ENCODE assay signal across 28 mouse cellular contexts in genomic region chr7:71229183-71229582, GRCm38 (mm10).
DNase-seq lines count a peak whose midpoint lies in the region; ATAC-seq lines count a peak whose summit lies in the region.
"Had no signal": no experiment of that assay in that cellular context is flagged by ENCODE, and none has a peak within 500 bp of the region (broad histone marks: within the 10 kb centered on the region; RNA-seq: fewer than 3 reads in every experiment).

No protein-coding gene starts in this region.

- no peaks in the 10 kb centered on the region for H3K9me3 ChIP-seq in heart, embryonic 11.5 days (replicated peaks; ENCODE audit: control insufficient read depth, low read length)
- H3K9me3 ChIP-seq in intestine, embryonic 14.5 days (ENCODE audit: control insufficient read depth, low read length) = no peaks in the 10 kb centered on the region
- H3K9me3 ChIP-seq in intestine, embryonic 16.5 days (ENCODE audit: control insufficient read depth, low read length) = no peaks in the 10 kb centered on the region
- no peaks in the 10 kb centered on the region for H3K9me3 ChIP-seq in heart, embryonic 15.5 days (replicated peaks)
- H3K9me3 ChIP-seq: forebrain, embryonic 10.5 days; liver, embryonic 13.5 days; midbrain, embryonic 15.5 days; neural tube, embryonic 12.5 days had no signal

- no peak overlapping the region for H3K27ac ChIP-seq in heart, embryonic 11.5 days (ENCODE audit: low read depth, low read length)
- H3K27ac ChIP-seq in intestine, embryonic 14.5 days (ENCODE audit: low read depth) = peak overlapping the region; percentile 9; the same call in 1 of the 2 replicates
- H3K27ac ChIP-seq in intestine, embryonic 16.5 days (ENCODE audit: low read length) = no peak overlapping the region
- peak overlapping the region; percentile 31; the same call in 1 of the 2 replicates for H3K27ac ChIP-seq in heart, embryonic 15.5 days
- H3K27ac ChIP-seq: forebrain, embryonic 10.5 days; hindbrain, embryonic 14.5 days; left cerebral cortex, adult 2 months; liver, embryonic 13.5 days; macrophage; midbrain, embryonic 15.5 days; neural tube, embryonic 12.5 days had no signal

- no peaks in the 10 kb centered on the region for H3K36me3 ChIP-seq in heart, embryonic 11.5 days (ENCODE audit: control insufficient read depth, insufficient read depth, low read length)
- no peaks in the 10 kb centered on the region for H3K36me3 ChIP-seq in intestine, embryonic 14.5 days (ENCODE audit: control insufficient read depth, insufficient read depth, low read length)
- no peaks in the 10 kb centered on the region for H3K36me3 ChIP-seq in intestine, embryonic 16.5 days (ENCODE audit: control insufficient read depth, insufficient read depth, low read length)
- H3K36me3 ChIP-seq in heart, embryonic 15.5 days = no peaks in the 10 kb centered on the region
- H3K36me3 ChIP-seq: forebrain, embryonic 10.5 days; G1E; liver, embryonic 13.5 days; midbrain, embryonic 15.5 days; neural tube, embryonic 12.5 days had no signal

- no peak overlapping the region for H3K4me2 ChIP-seq in heart, embryonic 11.5 days
- H3K4me2 ChIP-seq in intestine, embryonic 14.5 days (ENCODE audit: low read length) = no peak overlapping the region
- no peak overlapping the region for H3K4me2 ChIP-seq in intestine, embryonic 16.5 days (ENCODE audit: low read depth, low read length)
- no peak overlapping the region for H3K4me2 ChIP-seq in heart, embryonic 15.5 days
- H3K4me2 ChIP-seq: hindbrain, embryonic 14.5 days; liver, embryonic 13.5 days; midbrain, embryonic 15.5 days; neural tube, embryonic 12.5 days had no signal

- H3K4me3 ChIP-seq in heart, embryonic 11.5 days (ENCODE audit: low read depth, low read length) = no peak overlapping the region
- H3K4me3 ChIP-seq in intestine, embryonic 14.5 days (ENCODE audit: low read depth, low read length) = no peak overlapping the region
- no peak overlapping the region for H3K4me3 ChIP-seq in intestine, embryonic 16.5 days (ENCODE audit: low read length)
- no peak overlapping the region for H3K4me3 ChIP-seq in heart, embryonic 15.5 days
- H3K4me3 ChIP-seq: forebrain, embryonic 10.5 days; left cerebral cortex, adult 2 months; liver, embryonic 13.5 days; midbrain, embryonic 15.5 days; neural tube, embryonic 12.5 days had no signal

- no peaks in the 10 kb centered on the region for H3K27me3 ChIP-seq in heart, embryonic 11.5 days (ENCODE audit: control insufficient read depth, insufficient read depth, low read length)
- no peaks in the 10 kb centered on the region for H3K27me3 ChIP-seq in intestine, embryonic 14.5 days (replicated peaks; ENCODE audit: control insufficient read depth, insufficient read depth, low read length)
- no peaks in the 10 kb centered on the region for H3K27me3 ChIP-seq in intestine, embryonic 16.5 days (replicated peaks; ENCODE audit: control insufficient read depth, insufficient read depth, low read length)
- H3K27me3 ChIP-seq in heart, embryonic 15.5 days = no peaks in the 10 kb centered on the region
- H3K27me3 ChIP-seq: CH12.LX; liver, embryonic 13.5 days; midbrain, embryonic 15.5 days; neural tube, embryonic 12.5 days had no signal

- peak; percentile 17 to 28 for DNase-seq in heart, adult 18-20 months
- DNase-seq in intestine, embryonic 14.5 days (ENCODE audit: low spot score) = no peak
- peak; percentile 26 for DNase-seq in kidney, postnatal 14 days
- DNase-seq in kidney, postnatal 10 days = no peak
- DNase-seq: adrenal gland, postnatal 36 days; cerebellum, adult 11 months; cerebellum, adult 9-11 months; gastrocnemius, postnatal 36 days; liver, embryonic 13.5 days; lung, adult 2 months; right cerebral cortex, postnatal 25 days; thymus, adult 2 months; thymus, postnatal 4 days had no signal

- no peak for ATAC-seq in heart, embryonic 11.5 days (replicated peaks; ENCODE audit: insufficient number of reproducible peaks, low FRiP score, low TSS enrichment)
- ATAC-seq in intestine, embryonic 14.5 days (replicated peaks; ENCODE audit: low FRiP score, low TSS enrichment, low read depth) = no peak
- no peak for ATAC-seq in intestine, embryonic 16.5 days
- no peak for ATAC-seq in heart, embryonic 15.5 days (replicated peaks; ENCODE audit: insufficient number of reproducible peaks, insufficient read depth, low FRiP score, low read depth)
- ATAC-seq in CD4-positive, CD25-positive, alpha-beta regulatory T cell, adult 4 months = no peak
- ATAC-seq: forebrain, embryonic 16.5 days; inflammation-experienced regulatory T-cells, adult 6 months; midbrain, embryonic 15.5 days; Patski had no signal

- 61% methylated on average over 3 of the region's 3 CpGs for WGBS in heart, embryonic 11.5 days (ENCODE audit: insufficient replicate concordance)
- WGBS in intestine, embryonic 14.5 days = 54% methylated on average over 3 of the region's 3 CpGs
- WGBS in intestine, embryonic 16.5 days = 62% methylated on average over 3 of the region's 3 CpGs
- WGBS in heart, embryonic 15.5 days = 52% methylated on average over 3 of the region's 3 CpGs

- no peak overlapping the region for H3K9ac ChIP-seq in heart, embryonic 11.5 days (ENCODE audit: low read depth, low read length)
- no peak overlapping the region for H3K9ac ChIP-seq in intestine, embryonic 14.5 days (ENCODE audit: low read length)
- no peak overlapping the region for H3K9ac ChIP-seq in intestine, embryonic 16.5 days (ENCODE audit: low read depth, low read length)
- no peak overlapping the region for H3K9ac ChIP-seq in heart, embryonic 15.5 days
- H3K9ac ChIP-seq: hindbrain, embryonic 14.5 days; liver, embryonic 13.5 days; midbrain, embryonic 15.5 days; neural tube, embryonic 12.5 days had no signal

- peaks cover 12% of the 10 kb centered on the region; the same call in 1 of the 2 replicates for H3K4me1 ChIP-seq in heart, embryonic 11.5 days (ENCODE audit: control insufficient read depth, insufficient read depth, low read length)
- H3K4me1 ChIP-seq in intestine, embryonic 14.5 days (replicated peaks; ENCODE audit: control insufficient read depth, insufficient read depth, low read length) = peaks cover 28% of the 10 kb centered on the region
- no peaks in the 10 kb centered on the region for H3K4me1 ChIP-seq in intestine, embryonic 16.5 days (ENCODE audit: control insufficient read depth, insufficient read depth, low read length)
- H3K4me1 ChIP-seq in heart, embryonic 15.5 days (replicated peaks) = peaks cover 4% of the 10 kb centered on the region; the same call in 1 of the 2 replicates
- H3K4me1 ChIP-seq: liver, embryonic 13.5 days; midbrain, embryonic 15.5 days; neural tube, embryonic 12.5 days had no signal

Comparison
In these comparisons a context has a peak if more than half of its experiments do, and no peak if none do; other contexts are left out.
1. DNase-seq: peak in heart, adult 18-20 months (2 of 2) and kidney, postnatal 14 days (single experiment); none in intestine, embryonic 14.5 days (single experiment) and kidney, postnatal 10 days (single experiment).
2. H3K27ac ChIP-seq: peak in intestine, embryonic 14.5 days (single experiment) and heart, embryonic 15.5 days (single experiment); none in heart, embryonic 11.5 days (single experiment) and intestine, embryonic 16.5 days (single experiment).